13 mouse cellular contexts compared by ENCODE assay signal in the genomic region with DNA sequence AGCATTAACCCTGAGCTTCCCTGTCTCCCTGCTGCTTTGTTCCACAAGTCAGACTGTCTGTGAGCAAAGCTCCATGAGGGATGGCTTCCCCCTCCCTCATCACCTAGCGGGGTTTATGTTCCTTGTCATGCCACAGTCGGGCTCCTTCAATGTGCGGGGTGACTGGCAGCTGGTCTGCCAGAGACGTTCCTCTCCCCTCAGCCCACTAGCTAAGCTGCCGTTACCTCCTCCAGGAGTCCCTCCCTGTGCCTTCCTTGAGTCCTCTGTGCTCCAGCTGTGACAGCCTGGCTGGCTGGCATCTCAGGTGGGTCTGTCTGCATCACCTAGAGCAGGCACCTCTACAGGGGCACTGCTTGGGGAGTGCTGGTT. TPM values are rescaled to one million over a fixed set of nuclear protein-coding genes. Genes with fewer than 3 reads are reported as not detected.
DNase-seq lines count a peak whose midpoint lies in the region; ATAC-seq and TF ChIP-seq lines count a peak whose summit lies in the region.
"Had no signal": no experiment of that assay in that cellular context is flagged by ENCODE, and none has a peak within 500 bp of the region (broad histone marks: within the 10 kb centered on the region; RNA-seq: fewer than 3 reads in every experiment).

No protein-coding gene starts in this region.

- no peaks in the 10 kb centered on the region for H3K27me3 ChIP-seq in heart, embryonic 15.5 days
- H3K27me3 ChIP-seq in neural tube, embryonic 12.5 days (replicated peaks) = no peaks in the 10 kb centered on the region
- H3K27me3 ChIP-seq in hindbrain, postnatal 0 days (ENCODE audit: insufficient read depth, low read length) = no peaks in the 10 kb centered on the region
- H3K27me3 ChIP-seq: liver, embryonic 12.5 days had no signal

- H3K9me3 ChIP-seq in heart, embryonic 15.5 days (replicated peaks) = no peaks in the 10 kb centered on the region
- H3K9me3 ChIP-seq in neural tube, embryonic 12.5 days = no peaks in the 10 kb centered on the region
- no peaks in the 10 kb centered on the region for H3K9me3 ChIP-seq in hindbrain, postnatal 0 days (ENCODE audit: low read length)
- H3K9me3 ChIP-seq: liver, embryonic 12.5 days had no signal

- H3K36me3 ChIP-seq in heart, embryonic 15.5 days = peaks cover 13% of the 10 kb centered on the region; the same call in 1 of the 2 replicates
- H3K36me3 ChIP-seq in neural tube, embryonic 12.5 days = peaks cover 8% of the 10 kb centered on the region; the same call in 1 of the 2 replicates
- H3K36me3 ChIP-seq in hindbrain, postnatal 0 days (ENCODE audit: insufficient read depth, low read length) = no peaks in the 10 kb centered on the region; the same call in 1 of the 2 replicates

- no peak overlapping the region for H3K9ac ChIP-seq in heart, embryonic 15.5 days
- no peak overlapping the region for H3K9ac ChIP-seq in neural tube, embryonic 12.5 days
- 0 out of 2 replicates have a peak overlapping the region, but pooled peaks have one; percentile 17 for H3K9ac ChIP-seq in hindbrain, postnatal 0 days (replicated peaks; ENCODE audit: low read length)
- H3K9ac ChIP-seq: liver, embryonic 12.5 days had no signal

- peak overlapping the region; percentile 45; the same call in 1 of the 2 replicates for H3K27ac ChIP-seq in heart, embryonic 15.5 days
- H3K27ac ChIP-seq in neural tube, embryonic 12.5 days = no peak overlapping the region
- no peak overlapping the region for H3K27ac ChIP-seq in hindbrain, postnatal 0 days
- H3K27ac ChIP-seq: liver, embryonic 12.5 days had no signal

- WGBS in heart, embryonic 15.5 days = 63% methylated on average over 5 of the region's 5 CpGs
- WGBS in neural tube, embryonic 12.5 days = 50% methylated on average over 5 of the region's 5 CpGs
- 41% methylated on average over 5 of the region's 5 CpGs for WGBS in hindbrain, postnatal 0 days

- peaks cover 37% of the 10 kb centered on the region for H3K4me1 ChIP-seq in heart, embryonic 15.5 days (replicated peaks)
- H3K4me1 ChIP-seq in neural tube, embryonic 12.5 days = peaks cover 15% of the 10 kb centered on the region; the same call in 1 of the 2 replicates
- H3K4me1 ChIP-seq in hindbrain, postnatal 0 days (ENCODE audit: insufficient read depth, low read length) = peaks cover 9% of the 10 kb centered on the region; the same call in 1 of the 2 replicates

- H3K4me3 ChIP-seq in heart, embryonic 15.5 days = no peak overlapping the region
- no peak overlapping the region for H3K4me3 ChIP-seq in neural tube, embryonic 12.5 days
- no peak overlapping the region for H3K4me3 ChIP-seq in hindbrain, postnatal 0 days (ENCODE audit: low read length)
- H3K4me3 ChIP-seq: liver, embryonic 12.5 days had no signal

- H3K4me2 ChIP-seq in heart, embryonic 15.5 days = no peak overlapping the region
- H3K4me2 ChIP-seq in neural tube, embryonic 12.5 days (replicated peaks) = no peak overlapping the region
- H3K4me2 ChIP-seq in hindbrain, postnatal 0 days (ENCODE audit: low read depth, low read length) = no peak overlapping the region
- H3K4me2 ChIP-seq: liver, embryonic 12.5 days had no signal

- no peak for DNase-seq in heart, adult 8-10 months (ENCODE audit: low spot score)
- DNase-seq in neural tube, embryonic 10.5 days (ENCODE audit: extremely low spot score, low spot score) = no peak
- DNase-seq in hindbrain, postnatal 0 days (ENCODE audit: low spot score) = no peak
- DNase-seq in embryo, embryonic 10 days (ENCODE audit: low spot score) = no peak
- DNase-seq in embryo, embryonic 11 days = no peak
- DNase-seq: cerebellum, postnatal 36 days; right cerebral cortex, adult 18-20 months; thymus, postnatal 14 days had no signal

- no peak for TF ChIP-seq CTCF in hindbrain, postnatal 0 days (IDR thresholded peaks at IDR 0.05; ENCODE audit: low read depth)

- no peak for ATAC-seq in heart, embryonic 15.5 days (replicated peaks; ENCODE audit: insufficient number of reproducible peaks, insufficient read depth, low FRiP score, low read depth)
- peak; percentile 15; the same call in 1 of the 2 replicates for ATAC-seq in neural tube, embryonic 12.5 days (ENCODE audit: low FRiP score, low read depth)
- no peak; the same call in 1 of the 2 replicates for ATAC-seq in hindbrain, postnatal 0 days
- ATAC-seq: CD4-positive, CD25-positive, alpha-beta regulatory T cell, adult 4 months; liver, embryonic 12.5 days had no signal

RNA-seq across cellular contexts. Expression of a gene that starts 18.9 kb away (rescaled TPM):
- polyA plus RNA-seq in heart, embryonic 15.5 days (2015; fragmentation: Nextera tagmentation; extraction: Ambion mirVana) = 12.1 and 16.5 TPM in 2 replicates
- total RNA-seq in heart, adult 8-10 months (2022) = 10 to 100 TPM; 13.9 to 20.3 (median 17.1) TPM
- polyA plus RNA-seq in neural tube, embryonic 12.5 days (2016; fragmentation: Nextera tagmentation; extraction: Ambion mirVana) = 10.9 and 11.6 TPM in 2 replicates
- total RNA-seq in hindbrain, postnatal 0 days (2014; rRNA removed) = 3.8 and 6.3 TPM in 2 replicates
- 5.5 and 6.5 TPM in 2 replicates for polyA plus RNA-seq in hindbrain, postnatal 0 days (2015; fragmentation: Nextera tagmentation; extraction: Ambion mirVana)

RNA-seq across cellular contexts. Expression of a gene that starts 30.4 kb away (rescaled TPM):
- polyA plus RNA-seq in heart, embryonic 15.5 days (2015; fragmentation: Nextera tagmentation; extraction: Ambion mirVana) = 0.10 TPM in 1 of 2 replicates, not detected in the other
- under 1 TPM; 0.37 to 0.78 (median 0.38) TPM for total RNA-seq in heart, adult 8-10 months (2022)
- polyA plus RNA-seq in neural tube, embryonic 12.5 days (2016; fragmentation: Nextera tagmentation; extraction: Ambion mirVana) = 0.39 and 0.42 TPM in 2 replicates
- 0.83 and 3.6 TPM in 2 replicates for total RNA-seq in hindbrain, postnatal 0 days (2014; rRNA removed)
- polyA plus RNA-seq in hindbrain, postnatal 0 days (2015; fragmentation: Nextera tagmentation; extraction: Ambion mirVana) = 0.36 and 0.54 TPM in 2 replicates
- total RNA-seq: gastrocnemius, adult 8-10 months had no signal
- polyA plus RNA-seq: CD4-positive, CD25-positive, alpha-beta regulatory T cell, adult 4 months; liver, embryonic 12.5 days had no signal
